Mouse (Mus musculus) left cerebral cortex, adult 8-10 months (tissue): ENCODE data around the gene Ifna11. TPM values are rescaled to one million over a fixed set of nuclear protein-coding genes. Genes with fewer than 3 reads are reported as not detected.
"Not testable (repeated sequence)": the region's sequence is repeated elsewhere in the genome, so short reads cannot be mapped to it uniquely, and the experiment has no call there.

Source experiments
- DNase-seq, 2 experiments: peaks; one replicate each; pipeline ENCODE4 v3.0.0; 2022; ENCODE audit warnings: low spot score in 2 of 2
- total RNA-seq, 4 experiments: library from RNA; stranded (reverse); gene quantifications; 2 replicates each; pipeline ENCODE4 v1.2.4; 2022

Gene Ifna11
- total RNA-seq = not detected

GRCm38 (mm10) chr4:88819659-88820058 is at the start of gene Ifna11:
Gene Ifna11 (plus strand): TSS chr4:88819959.
- DNase-seq = no peak

DNA sequence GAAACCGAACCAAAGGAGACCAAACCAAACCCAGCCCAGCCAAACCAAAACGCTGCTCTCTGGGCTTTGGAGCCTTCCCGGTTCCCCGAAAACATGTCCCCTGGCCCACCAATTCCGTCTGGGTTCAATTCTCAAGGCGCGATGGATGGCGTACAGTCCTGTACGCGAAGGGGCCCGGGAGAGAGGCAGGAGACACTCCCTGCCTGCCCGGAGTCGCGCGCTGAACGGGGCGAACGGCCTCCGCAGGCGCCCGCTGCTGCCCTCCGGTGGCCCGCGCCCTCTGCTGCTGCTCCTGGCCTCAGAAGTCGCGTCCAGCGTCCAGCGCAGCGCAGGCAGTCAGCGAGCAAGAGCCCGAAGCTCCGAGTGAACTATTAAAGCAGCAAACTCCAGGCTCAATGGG is 46.2 kb upstream of the Ifna11 start, which contains the start of gene Gm13290:
Gene Gm13290, plus strand, starts transcription at position 301 of the 400 bp plus-strand sequence.
- DNase-seq = not testable (repeated sequence)

DNA sequence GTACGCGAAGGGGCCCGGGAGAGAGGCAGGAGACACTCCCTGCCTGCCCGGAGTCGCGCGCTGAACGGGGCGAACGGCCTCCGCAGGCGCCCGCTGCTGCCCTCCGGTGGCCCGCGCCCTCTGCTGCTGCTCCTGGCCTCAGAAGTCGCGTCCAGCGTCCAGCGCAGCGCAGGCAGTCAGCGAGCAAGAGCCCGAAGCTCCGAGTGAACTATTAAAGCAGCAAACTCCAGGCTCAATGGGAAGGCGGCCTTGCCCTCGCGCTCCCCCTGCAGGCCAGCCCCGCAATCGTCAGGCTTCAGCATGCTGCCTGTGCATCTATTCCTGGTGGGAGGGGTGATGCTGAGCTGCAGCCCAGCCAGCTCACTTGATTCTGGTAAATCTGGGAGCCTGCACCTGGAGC is 43.1 kb upstream of the Ifna11 start, which contains the start of gene Gm13289:
Gene Gm13289, plus strand, starts transcription at position 301 of the 400 bp plus-strand sequence.
- not testable (repeated sequence) for DNase-seq

DNA sequence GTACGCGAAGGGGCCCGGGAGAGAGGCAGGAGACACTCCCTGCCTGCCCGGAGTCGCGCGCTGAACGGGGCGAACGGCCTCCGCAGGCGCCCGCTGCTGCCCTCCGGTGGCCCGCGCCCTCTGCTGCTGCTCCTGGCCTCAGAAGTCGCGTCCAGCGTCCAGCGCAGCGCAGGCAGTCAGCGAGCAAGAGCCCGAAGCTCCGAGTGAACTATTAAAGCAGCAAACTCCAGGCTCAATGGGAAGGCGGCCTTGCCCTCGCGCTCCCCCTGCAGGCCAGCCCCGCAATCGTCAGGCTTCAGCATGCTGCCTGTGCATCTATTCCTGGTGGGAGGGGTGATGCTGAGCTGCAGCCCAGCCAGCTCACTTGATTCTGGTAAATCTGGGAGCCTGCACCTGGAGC is 40.2 kb upstream of the Ifna11 start, which contains the start of gene Gm13272:
Gene Gm13272, plus strand, starts transcription at position 301 of the 400 bp plus-strand sequence.
- DNase-seq = not testable (repeated sequence)

- DNase-seq = not testable (repeated sequence)
Measured at GRCm38 (mm10) chr4:88780320-88780719, 39.4 kb upstream of the Ifna11 start.

DNA sequence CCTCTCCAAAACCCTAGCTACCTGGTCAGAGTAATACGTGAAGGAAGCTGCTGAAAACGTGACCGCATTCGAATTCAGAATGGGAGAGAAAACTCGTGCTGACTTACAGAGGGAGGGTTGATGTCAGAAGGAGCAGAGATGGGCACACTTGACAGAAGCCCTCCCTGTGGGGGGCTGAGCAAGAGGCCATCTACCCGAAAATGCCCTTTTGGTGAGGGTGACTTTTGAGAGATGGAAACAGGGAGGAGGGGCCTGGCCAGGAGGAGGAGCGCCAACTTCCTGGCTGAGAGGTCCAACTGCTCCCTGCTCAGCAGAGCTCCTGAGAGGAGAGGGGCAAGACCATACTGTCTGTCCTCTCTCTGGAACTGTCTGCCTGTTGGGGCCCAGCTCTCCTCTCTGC is 37.9 kb upstream of the Ifna11 start, which contains the start of gene Ifnz:
Gene Ifnz, plus strand, starts transcription at position 301 of the 400 bp plus-strand sequence.
- DNase-seq = not testable (repeated sequence)

- not testable (repeated sequence) for DNase-seq
Measured at GRCm38 (mm10) chr4:88782335-88782734, 37.4 kb upstream of the Ifna11 start.

DNA sequence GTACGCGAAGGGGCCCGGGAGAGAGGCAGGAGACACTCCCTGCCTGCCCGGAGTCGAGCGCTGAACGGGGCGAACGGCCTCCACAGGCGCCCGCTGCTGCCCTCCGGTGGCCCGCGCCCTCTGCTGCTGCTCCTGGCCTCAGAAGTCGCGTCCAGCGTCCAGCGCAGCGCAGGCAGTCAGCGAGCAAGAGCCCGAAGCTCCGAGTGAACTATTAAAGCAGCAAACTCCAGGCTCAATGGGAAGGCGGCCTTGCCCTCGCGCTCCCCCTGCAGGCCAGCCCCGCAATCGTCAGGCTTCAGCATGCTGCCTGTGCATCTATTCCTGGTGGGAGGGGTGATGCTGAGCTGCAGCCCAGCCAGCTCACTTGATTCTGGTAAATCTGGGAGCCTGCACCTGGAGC is 34.4 kb upstream of the Ifna11 start, which contains the start of gene Gm13276:
Gene Gm13276, plus strand, starts transcription at position 301 of the 400 bp plus-strand sequence.
- not testable (repeated sequence) for DNase-seq

DNA sequence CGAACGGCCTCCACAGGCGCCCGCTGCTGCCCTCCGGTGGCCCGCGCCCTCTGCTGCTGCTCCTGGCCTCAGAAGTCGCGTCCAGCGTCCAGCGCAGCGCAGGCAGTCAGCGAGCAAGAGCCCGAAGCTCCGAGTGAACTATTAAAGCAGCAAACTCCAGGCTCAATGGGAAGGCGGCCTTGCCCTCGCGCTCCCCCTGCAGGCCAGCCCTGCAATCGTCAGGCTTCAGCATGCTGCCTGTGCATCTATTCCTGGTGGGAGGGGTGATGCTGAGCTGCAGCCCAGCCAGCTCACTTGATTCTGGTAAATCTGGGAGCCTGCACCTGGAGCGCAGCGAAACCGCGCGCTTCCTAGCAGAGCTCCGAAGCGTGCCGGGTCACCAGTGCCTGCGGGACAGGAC is 31.4 kb upstream of the Ifna11 start, which contains the start of gene Gm13277:
Gene Gm13277, plus strand, starts transcription at position 231 of the 400 bp plus-strand sequence.
- peak; percentile 34 to 37 for DNase-seq

GRCm38 (mm10) chr4:88791250-88791649 is 28.5 kb upstream of the Ifna11 start, which contains the start of gene Gm13278:
Gene Gm13278 (plus strand): TSS chr4:88791550.
- DNase-seq = not testable (repeated sequence)

DNA sequence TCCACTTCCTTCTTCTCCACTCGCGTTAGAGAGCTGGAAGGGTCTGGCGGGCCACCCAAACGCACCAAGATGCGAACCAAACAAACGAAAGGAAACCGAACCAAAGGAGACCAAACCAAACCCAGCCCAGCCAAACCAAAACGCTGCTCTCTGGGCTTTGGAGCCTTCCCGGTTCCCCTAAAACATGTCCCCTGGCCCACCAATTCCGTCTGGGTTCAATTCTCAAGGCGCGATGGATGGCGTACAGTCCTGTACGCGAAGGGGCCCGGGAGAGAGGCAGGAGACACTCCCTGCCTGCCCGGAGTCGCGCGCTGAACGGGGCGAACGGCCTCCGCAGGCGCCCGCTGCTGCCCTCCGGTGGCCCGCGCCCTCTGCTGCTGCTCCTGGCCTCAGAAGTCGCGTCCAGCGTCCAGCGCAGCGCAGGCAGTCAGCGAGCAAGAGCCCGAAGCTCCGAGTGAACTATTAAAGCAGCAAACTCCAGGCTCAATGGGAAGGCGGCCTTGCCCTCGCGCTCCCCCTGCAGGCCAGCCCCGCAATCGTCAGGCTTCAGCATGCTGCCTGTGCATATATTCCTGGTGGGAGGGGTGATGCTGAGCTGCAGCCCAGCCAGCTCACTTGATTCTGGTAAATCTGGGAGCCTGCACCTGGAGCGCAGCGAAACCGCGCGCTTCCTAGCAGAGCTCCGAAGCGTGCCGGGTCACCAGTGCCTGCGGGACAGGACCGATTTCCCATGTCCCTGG is 25.7 kb upstream of the Ifna11 start, which contains the start of gene Gm13275:
Gene Gm13275, plus strand, starts transcription at position 552 of the 740 bp plus-strand sequence.
- DNase-seq = peak; percentile 63 to 82

DNA sequence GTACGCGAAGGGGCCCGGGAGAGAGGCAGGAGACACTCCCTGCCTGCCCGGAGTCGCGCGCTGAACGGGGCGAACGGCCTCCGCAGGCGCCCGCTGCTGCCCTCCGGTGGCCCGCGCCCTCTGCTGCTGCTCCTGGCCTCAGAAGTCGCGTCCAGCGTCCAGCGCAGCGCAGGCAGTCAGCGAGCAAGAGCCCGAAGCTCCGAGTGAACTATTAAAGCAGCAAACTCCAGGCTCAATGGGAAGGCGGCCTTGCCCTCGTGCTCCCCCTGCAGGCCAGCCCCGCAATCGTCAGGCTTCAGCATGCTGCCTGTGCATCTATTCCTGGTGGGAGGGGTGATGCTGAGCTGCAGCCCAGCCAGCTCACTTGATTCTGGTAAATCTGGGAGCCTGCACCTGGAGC is 22.7 kb upstream of the Ifna11 start, which contains the start of gene Gm13279:
Gene Gm13279, plus strand, starts transcription at position 301 of the 400 bp plus-strand sequence.
- DNase-seq = not testable (repeated sequence)

GRCm38 (mm10) chr4:88799365-88799764 is 20.4 kb upstream of the Ifna11 start, which contains the start of gene Gm13285:
Gene Gm13285 (plus strand): TSS chr4:88799665.
- not testable (repeated sequence) for DNase-seq

- DNase-seq = not testable (repeated sequence)
Measured at GRCm38 (mm10) chr4:88802954-88803353, 16.8 kb upstream of the Ifna11 start, which contains the start of gene Gm13287. Gene Gm13287 (plus strand): TSS chr4:88803254.

GRCm38 (mm10) chr4:88805231-88805630 is 14.5 kb upstream of the Ifna11 start, which contains the start of gene Gm13288:
Gene Gm13288 (plus strand): TSS chr4:88805531.
- not testable (repeated sequence) for DNase-seq

DNA sequence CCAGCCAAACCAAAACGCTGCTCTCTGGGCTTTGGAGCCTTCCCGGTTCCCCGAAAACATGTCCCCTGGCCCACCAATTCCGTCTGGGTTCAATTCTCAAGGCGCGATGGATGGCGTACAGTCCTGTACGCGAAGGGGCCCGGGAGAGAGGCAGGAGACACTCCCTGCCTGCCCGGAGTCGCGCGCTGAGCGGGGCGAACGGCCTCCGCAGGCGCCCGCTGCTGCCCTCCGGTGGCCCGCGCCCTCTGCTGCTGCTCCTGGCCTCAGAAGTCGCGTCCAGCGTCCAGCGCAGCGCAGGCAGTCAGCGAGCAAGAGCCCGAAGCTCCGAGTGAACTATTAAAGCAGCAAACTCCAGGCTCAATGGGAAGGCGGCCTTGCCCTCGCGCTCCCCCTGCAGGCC is 14.0 kb upstream of the Ifna11 start:
- not testable (repeated sequence) for DNase-seq

GRCm38 (mm10) chr4:88815928-88816327 is 3.8 kb upstream of the Ifna11 start, which contains the start of gene Ifna7:
Gene Ifna7 (plus strand): TSS chr4:88816228.
- DNase-seq = no peak

- DNase-seq = no peak
Measured at GRCm38 (mm10) chr4:88822995-88823394, 3.2 kb downstream of the Ifna11 start.

GRCm38 (mm10) chr4:88827116-88827515 is 7.4 kb downstream of the Ifna11 start, which contains the start of gene Ifna6:
Gene Ifna6 (plus strand): TSS chr4:88827416.
- not testable (repeated sequence) for DNase-seq

DNA sequence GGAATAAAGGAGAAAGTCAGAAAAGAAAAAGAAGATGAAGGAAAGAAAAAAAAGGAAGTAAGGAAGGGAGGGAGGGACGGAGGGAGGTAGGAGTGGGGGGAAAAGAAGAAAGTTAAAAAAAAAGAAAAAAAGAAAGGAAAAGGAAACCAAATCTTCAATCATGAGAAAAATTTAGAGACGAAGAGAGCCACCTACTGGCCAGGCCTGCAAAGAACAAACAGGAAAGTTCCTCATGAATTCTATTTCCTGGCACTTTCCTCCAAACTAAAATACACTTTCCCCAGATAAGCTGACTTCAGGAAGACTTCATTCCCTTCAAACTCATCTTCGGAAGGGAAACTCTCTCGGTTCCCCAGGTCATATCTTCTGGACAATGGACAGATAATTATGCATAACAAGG is 10.8 kb downstream of the Ifna11 start:
- DNase-seq = no peak

DNA sequence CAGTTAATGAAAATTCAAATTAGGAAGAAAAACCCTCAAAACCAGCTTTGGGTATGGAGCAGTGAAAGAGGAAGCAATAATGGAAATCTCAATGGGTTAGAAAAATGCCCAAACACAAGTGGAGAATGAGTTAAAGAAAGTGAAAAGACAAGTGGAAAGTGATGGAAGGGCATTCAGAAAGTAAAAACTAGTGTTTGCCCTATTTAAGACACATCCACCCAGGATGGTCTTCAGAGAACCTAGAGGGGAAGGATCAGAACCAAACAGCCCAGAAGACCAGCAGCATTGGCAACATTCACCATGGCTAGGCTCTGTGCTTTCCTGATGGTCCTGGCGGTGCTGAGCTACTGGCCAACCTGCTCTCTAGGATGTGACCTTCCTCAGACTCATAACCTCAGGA is 15.5 kb downstream of the Ifna11 start, which contains the start of gene Ifna5:
Gene Ifna5, plus strand, starts transcription at position 301 of the 400 bp plus-strand sequence.
- not testable (repeated sequence) for DNase-seq

DNA sequence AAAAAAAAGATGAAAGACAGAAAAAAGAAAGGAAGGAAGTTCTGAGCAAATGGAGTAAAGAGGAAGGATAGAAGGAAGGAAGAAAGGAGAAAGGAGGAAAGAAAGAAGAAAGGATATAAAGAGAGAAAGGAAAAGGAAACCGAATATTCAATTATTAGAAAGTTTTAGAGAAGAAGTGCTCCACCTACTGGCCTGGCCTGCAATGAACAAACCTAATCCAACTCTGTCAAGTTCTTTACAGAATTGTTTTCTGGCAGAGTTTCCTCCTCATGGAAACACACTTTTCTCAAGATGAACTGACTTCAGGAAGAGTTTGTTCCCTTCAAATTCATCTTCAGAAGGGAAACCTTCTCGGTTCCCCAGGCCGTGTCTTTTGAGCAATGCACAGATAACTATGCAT is 19.1 kb downstream of the Ifna11 start:
- no peak for DNase-seq
